Mouse (Mus musculus) spleen, adult 2 months (tissue): ENCODE measurements around the gene Tnrc6b. TPM values are rescaled to one million over a fixed set of nuclear protein-coding genes. Genes with fewer than 3 reads are reported as not detected.

Source experiments
- DNase-seq, 2 experiments: peaks; one replicate each; pipeline versions ENCODE4 v3.0.0 to v3.0.0-alpha.2; 2012 to 2021; ENCODE audit warnings: low spot score in 2 of 2, low read depth in 1 of 2
- H3K27ac ChIP-seq: fragments of 200-500 bp; 2 replicates; pipeline ENCODE4 v1.5.1; 2012; ENCODE audit warnings: low read length, inconsistent platforms; ENCODE audit not compliant: insufficient read depth
- H3K27me3 ChIP-seq: fragments of 200-500 bp; 2 replicates; pipeline ENCODE4 v1.6.1; 2012; ENCODE audit warnings: mild to moderate bottlenecking, moderate library complexity, low read length, inconsistent platforms; ENCODE audit not compliant: control insufficient read depth, insufficient read depth
- H3K36me3 ChIP-seq: fragments of 200-500 bp; 2 replicates; pipeline ENCODE4 v1.6.1; 2012; ENCODE audit warnings: mild to moderate bottlenecking, low read length, inconsistent platforms; ENCODE audit not compliant: control insufficient read depth, insufficient read depth
- H3K4me1 ChIP-seq: fragments of 200-500 bp; 2 replicates; pipeline ENCODE4 v1.6.1; 2011; ENCODE audit warnings: inconsistent platforms; ENCODE audit not compliant: control insufficient read depth, insufficient read depth, insufficient read length
- H3K4me3 ChIP-seq: fragments of 200-500 bp; 2 replicates; pipeline ENCODE4 v1.5.1; 2011; ENCODE audit warnings: mild to moderate bottlenecking, inconsistent platforms; ENCODE audit not compliant: insufficient read depth, insufficient read length; ENCODE audit errors: extremely low read depth
- CTCF ChIP-seq: fragments of 200-500 bp; IDR thresholded peaks from 2 replicates; pipeline ENCODE4 v1.5.1; 2011; ENCODE audit warnings: mild to moderate bottlenecking, inconsistent platforms; ENCODE audit not compliant: insufficient read depth, insufficient read length, insufficient replicate concordance; ENCODE audit errors: extremely low read depth
- POLR2A ChIP-seq: fragments of 200-500 bp; IDR thresholded peaks from 2 replicates; pipeline ENCODE4 v1.6.1; 2011; ENCODE audit warnings: low read depth, low read length, inconsistent platforms
- WGBS: fragments of 180-500 bp; shearing (Covaris S2); methylation state at CpG from one replicate; pipeline ENCODE4 v1.1.7; 2018; 5-methylcytosine and 5-hydroxymethylcytosine counted together
- polyA plus RNA-seq: library from polyadenylated mRNA; depleted of rRNA; stranded (reverse); fragments of >200 nt; gene quantifications from 2 replicates; pipeline ENCODE4 v1.2.3, GENCODE M21; 2012

Gene Tnrc6b
- polyA plus RNA-seq, 1 experiment, result 22.3 TPM

- H3K36me3 ChIP-seq, result no peaks in the 10 kb centered on the region
- no peak overlapping the region for H3K4me3 ChIP-seq
- DNase-seq, result no peak
- H3K27ac ChIP-seq, result no peak overlapping the region
- H3K27me3 ChIP-seq, result no peaks in the 10 kb centered on the region
- H3K4me1 ChIP-seq, result peaks cover 33% of the 10 kb centered on the region; the same call in 1 of the 2 replicates
- 56% methylated on average over 8 of the region's 8 CpGs for WGBS
- TF ChIP-seq POLR2A (no peak), CTCF (no peak)
Measured at GRCm38 (mm10) chr15:80684786-80685602, 26.1 kb upstream of the Tnrc6b start.

DNA sequence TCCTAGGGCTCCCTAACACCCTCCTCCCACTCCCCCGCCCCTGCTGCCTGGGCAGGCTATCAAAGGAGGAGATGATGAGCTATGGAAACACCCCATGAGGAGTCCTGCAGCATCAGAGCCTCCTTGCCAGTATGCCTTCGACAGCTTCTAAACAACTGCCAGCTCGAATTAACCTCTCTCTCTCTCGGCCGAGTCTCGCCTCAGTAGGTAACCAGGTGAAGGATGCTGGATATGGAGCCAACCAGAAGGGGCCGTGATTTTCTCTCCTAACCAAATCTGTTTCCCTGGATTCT, 25.6 kb upstream of the Tnrc6b start:
- TF ChIP-seq POLR2A (no peak), CTCF (no peak)
- Histone ChIP-seq H3K4me3 (no peak overlapping the region), H3K4me1 (peaks cover 30% of the 10 kb centered on the region; the same call in 1 of the 2 replicates), H3K36me3 (no peaks in the 10 kb centered on the region), H3K27ac (no peak overlapping the region), H3K27me3 (no peaks in the 10 kb centered on the region)
- DNase-seq, result no peak
- 82% methylated on average over 7 of the region's 7 CpGs for WGBS

DNA sequence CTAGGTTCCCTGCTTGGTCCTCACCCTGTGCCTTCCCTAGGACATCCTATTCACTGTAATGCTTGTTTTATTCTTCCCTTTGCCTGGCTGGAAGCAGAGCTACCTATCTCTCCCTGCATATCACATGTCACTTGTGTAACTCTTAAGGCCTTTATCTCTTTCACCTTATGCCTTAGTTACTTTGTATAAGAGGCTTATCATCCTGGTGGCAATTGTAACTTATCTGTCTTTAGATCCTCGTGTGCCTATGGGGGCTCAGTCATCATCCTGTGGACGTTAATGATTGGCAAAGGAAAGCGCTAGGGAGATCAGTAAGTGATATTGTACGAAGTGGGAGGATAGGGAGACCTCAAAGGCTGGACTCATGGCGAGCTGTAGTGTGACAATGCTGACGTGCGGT, 22.6 kb upstream of the Tnrc6b start:
- no peaks in the 10 kb centered on the region for H3K27me3 ChIP-seq
- H3K27ac ChIP-seq, result no peak overlapping the region
- H3K4me1 ChIP-seq, result peaks cover 22% of the 10 kb centered on the region; the same call in 1 of the 2 replicates
- H3K36me3 ChIP-seq, result no peaks in the 10 kb centered on the region
- TF ChIP-seq CTCF, result no peak
- TF ChIP-seq POLR2A, result no peak
- no peak overlapping the region for H3K4me3 ChIP-seq
- WGBS, result 83% methylated on average over 7 of the region's 7 CpGs
- no peak for DNase-seq

GRCm38 (mm10) chr15:80693492-80693891, 17.6 kb upstream of the Tnrc6b start:
- 92% methylated on average over 3 of the region's 3 CpGs for WGBS
- peaks cover 28% of the 10 kb centered on the region; the same call in 1 of the 2 replicates for H3K4me1 ChIP-seq
- DNase-seq, result no peak

DNA sequence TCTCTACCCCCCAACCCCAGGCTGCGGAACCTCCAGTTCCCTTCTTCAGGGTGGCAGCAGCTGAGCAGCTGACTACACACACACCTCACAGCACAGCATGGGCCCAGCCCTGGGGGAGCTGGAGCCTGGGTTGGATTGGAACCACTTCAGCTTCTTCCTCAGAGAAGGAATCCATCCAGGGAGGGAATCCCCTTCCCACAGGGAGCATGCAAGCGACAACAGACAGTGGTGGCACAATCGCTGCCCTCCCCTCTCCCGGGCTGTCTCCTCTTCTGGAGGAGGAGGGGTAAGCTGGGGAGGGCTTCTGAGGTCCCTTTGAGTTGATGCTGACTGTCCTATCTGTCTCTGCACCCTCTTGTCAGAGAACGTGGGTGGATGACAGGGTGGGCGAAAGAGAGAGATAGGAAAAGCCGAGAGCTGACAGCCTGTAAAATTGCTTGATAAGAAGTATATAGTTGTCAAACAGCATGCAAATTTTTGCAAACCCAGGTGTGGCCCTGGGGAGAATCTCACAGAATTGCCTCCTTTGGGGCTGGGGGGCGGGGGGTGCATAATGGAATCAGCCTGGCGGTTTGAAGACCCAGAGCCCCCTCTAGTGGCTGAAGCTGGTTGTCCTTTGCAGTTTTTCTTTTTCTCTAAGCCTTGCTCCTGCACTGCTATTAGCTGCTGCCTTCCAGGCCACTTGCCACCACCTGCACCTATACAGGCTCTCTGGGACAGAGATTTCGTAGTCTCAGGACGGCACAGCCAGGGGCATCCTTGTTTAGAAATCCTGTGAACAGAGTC, 16.8 kb upstream of the Tnrc6b start:
- WGBS, result 24% methylated on average over 11 of the region's 11 CpGs
- H3K36me3 ChIP-seq, result no peaks in the 10 kb centered on the region
- H3K27ac ChIP-seq, result no peak overlapping the region
- peak; percentile 71 for DNase-seq
- TF ChIP-seq POLR2A (no peak), CTCF (peak; percentile 79; the same call in 1 of the 2 replicates)
- peaks cover 28% of the 10 kb centered on the region; the same call in 1 of the 2 replicates for H3K4me1 ChIP-seq
- peak overlapping the region; percentile 9; the same call in 1 of the 2 replicates for H3K4me3 ChIP-seq
- no peaks in the 10 kb centered on the region for H3K27me3 ChIP-seq

More at GRCm38 (mm10) chr15:80693492-80693891, 17.6 kb upstream of the Tnrc6b start:
- TF ChIP-seq CTCF, result no peak
- TF ChIP-seq POLR2A, result no peak
- H3K27me3 ChIP-seq, result no peaks in the 10 kb centered on the region
- no peaks in the 10 kb centered on the region for H3K36me3 ChIP-seq
- H3K27ac ChIP-seq, result no peak overlapping the region
- no peak overlapping the region for H3K4me3 ChIP-seq

- peaks cover 25% of the 10 kb centered on the region; the same call in 1 of the 2 replicates for H3K4me1 ChIP-seq
- no peak overlapping the region; the same call in 1 of the 2 replicates for H3K4me3 ChIP-seq
- H3K27me3 ChIP-seq, result no peaks in the 10 kb centered on the region
- peak; percentile 52 to 66 for DNase-seq
- H3K27ac ChIP-seq, result peak overlapping the region; percentile 80
- WGBS, result 12% methylated on average over 5 of the region's 5 CpGs
- no peaks in the 10 kb centered on the region for H3K36me3 ChIP-seq
- no peak for TF ChIP-seq CTCF
- no peak for TF ChIP-seq POLR2A
Measured at GRCm38 (mm10) chr15:80697564-80697963, 13.5 kb upstream of the Tnrc6b start.
